Mouse (Mus musculus) lung, postnatal 0 days (tissue): ENCODE results near the gene Selenbp1. TPM values are rescaled to one million over a fixed set of nuclear protein-coding genes. Genes with fewer than 3 reads are reported as not detected.
"Not testable (repeated sequence)": the region's sequence is repeated elsewhere in the genome, so short reads cannot be mapped to it uniquely, and the experiment has no call there.

Experiments used
- ATAC-seq: fragments of 200-750 bp; cut with Nextera tagmentation; 2 replicates; pipeline ENCODE4 v1.8.0; 2017; ENCODE audit warnings: moderate library complexity
- DNase-seq: peaks from one replicate; pipeline ENCODE4 v3.0.0-alpha.2; 2016; ENCODE audit warnings: low spot score
- H3K27ac ChIP-seq: fragments of 300-500 bp; sonication (generic); 2 replicates; pipeline ENCODE4 v1.5.1; 2014; ENCODE audit warnings: antibody characterized with exemption, mild to moderate bottlenecking, low read length, mixed read lengths
- H3K27me3 ChIP-seq: fragments of 300-500 bp; sonication (generic); replicated peaks from 2 replicates; pipeline ENCODE4 v1.6.1; 2014; ENCODE audit warnings: low read length, mixed read lengths; ENCODE audit not compliant: insufficient read depth
- H3K36me3 ChIP-seq: fragments of 300-500 bp; sonication (generic); 2 replicates; pipeline ENCODE4 v1.6.1; 2014; ENCODE audit warnings: low read length, mixed read lengths; ENCODE audit not compliant: insufficient read depth
- H3K4me1 ChIP-seq: fragments of 300-500 bp; sonication (generic); 2 replicates; pipeline ENCODE4 v1.6.1; 2014; ENCODE audit warnings: antibody characterized with exemption, low read depth, low read length, mixed read lengths; ENCODE audit not compliant: insufficient read depth
- H3K4me2 ChIP-seq: fragments of 300-500 bp; sonication (generic); replicated peaks from 2 replicates; pipeline ENCODE4 v1.6.1; 2014; ENCODE audit warnings: low read depth, mild to moderate bottlenecking, low read length, moderate library complexity, mixed read lengths
- H3K4me3 ChIP-seq: fragments of 300-500 bp; sonication (generic); 2 replicates; pipeline ENCODE4 v1.5.1; 2014; ENCODE audit warnings: low read depth, low read length
- H3K9ac ChIP-seq: fragments of 300-500 bp; sonication (generic); replicated peaks from 2 replicates; pipeline ENCODE4 v1.6.1; 2014; ENCODE audit warnings: low read depth, mild to moderate bottlenecking
- H3K9me3 ChIP-seq: fragments of 300-500 bp; sonication (generic); 2 replicates; pipeline ENCODE4 v1.6.1; 2016; ENCODE audit warnings: low read length, mixed read lengths
- CTCF ChIP-seq: IDR thresholded peaks from 2 replicates; pipeline ENCODE4 v1.5.1; 2016; ENCODE audit warnings: antibody characterized with exemption, mild to moderate bottlenecking
- EP300 ChIP-seq: IDR thresholded peaks from 2 replicates; pipeline ENCODE4 v1.6.1; 2016; ENCODE audit warnings: antibody characterized with exemption, mild to moderate bottlenecking, control low read depth
- WGBS: fragments of 180-500 bp; shearing (Covaris S2); extraction: QIAGEN DNeasy Blood & Tissue Kit; methylation state at CpG from one replicate; pipeline ENCODE4 v1.1.7; 2014; 5-methylcytosine and 5-hydroxymethylcytosine counted together
- polyA plus RNA-seq: library from polyadenylated mRNA; unstranded; fragments of >200 nt; fragmentation: Nextera tagmentation; extraction: Ambion mirVana; gene quantifications from 2 replicates; pipeline ENCODE4 v1.2.1, GENCODE M21; 2015

Selenbp1 gene
- polyA plus RNA-seq, 1 experiment from 2014 or later, result 1,021 TPM

DNA sequence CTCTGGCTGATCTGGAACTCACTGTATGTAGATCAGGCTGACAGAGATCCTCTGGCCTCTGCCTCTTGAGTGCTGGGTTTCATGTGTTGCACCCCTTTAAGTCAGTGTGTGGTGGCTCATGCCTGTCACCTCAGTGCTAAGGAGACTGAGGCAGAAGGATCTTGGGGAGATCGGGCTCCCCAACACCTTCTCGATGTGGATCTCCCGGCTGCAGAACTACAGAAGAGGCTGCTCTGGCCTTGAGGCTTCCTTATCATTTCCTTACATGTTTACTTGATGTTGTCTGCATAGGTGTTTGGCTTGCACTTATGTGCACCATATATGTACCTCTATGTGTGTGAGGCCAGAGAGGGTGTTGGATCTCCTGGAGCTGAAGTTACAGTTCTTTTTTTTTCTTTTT lies 1.7 kb downstream of the Selenbp1 start:
- Histone ChIP-seq H3K27ac (peak overlapping the region; percentile 77), H3K4me3 (peak overlapping the region; percentile 24), H3K9ac (0 out of 2 replicates have a peak overlapping the region, but pooled peaks have one; percentile 19), H3K4me2 (peak overlapping the region; percentile 48)
- not testable (repeated sequence) for H3K4me1 ChIP-seq, H3K27me3 ChIP-seq, ATAC-seq, H3K9me3 ChIP-seq, DNase-seq, H3K36me3 ChIP-seq
- WGBS, result 73% methylated on average over 3 of the region's 3 CpGs

DNA sequence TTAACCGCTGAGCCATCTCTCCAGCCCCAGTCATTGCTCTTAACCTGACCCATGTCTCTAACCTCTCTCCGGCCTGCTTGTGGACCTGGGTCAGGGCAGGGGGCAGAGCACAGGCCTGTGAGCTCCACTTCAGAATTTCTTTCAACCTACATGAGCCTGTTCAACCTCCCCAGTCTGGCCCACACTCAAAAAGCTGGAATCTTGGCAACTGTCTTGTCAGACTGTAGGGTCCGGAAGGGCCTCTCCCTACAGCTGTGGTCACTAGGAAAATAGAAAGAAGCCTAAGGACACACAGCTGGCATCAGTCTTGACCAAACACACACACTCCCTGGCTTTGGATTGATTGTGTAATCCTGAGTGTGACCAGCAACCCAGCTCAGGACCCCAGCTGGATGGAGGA lies 2.5 kb downstream of the Selenbp1 start:
- not testable (repeated sequence) for H3K4me3 ChIP-seq, H3K4me1 ChIP-seq, H3K36me3 ChIP-seq, H3K9me3 ChIP-seq, H3K27me3 ChIP-seq, H3K9ac ChIP-seq
- WGBS, result 36% methylated on average over 3 of the region's 3 CpGs
- Histone ChIP-seq H3K27ac (peak overlapping the region; percentile 62; the same call in 1 of the 2 replicates), H3K4me2 (peak overlapping the region; percentile 48)
- peak; percentile 92 for DNase-seq
- peak; percentile 61; the same call in 1 of the 2 replicates for TF ChIP-seq EP300
- peak; percentile 55 for ATAC-seq

DNA sequence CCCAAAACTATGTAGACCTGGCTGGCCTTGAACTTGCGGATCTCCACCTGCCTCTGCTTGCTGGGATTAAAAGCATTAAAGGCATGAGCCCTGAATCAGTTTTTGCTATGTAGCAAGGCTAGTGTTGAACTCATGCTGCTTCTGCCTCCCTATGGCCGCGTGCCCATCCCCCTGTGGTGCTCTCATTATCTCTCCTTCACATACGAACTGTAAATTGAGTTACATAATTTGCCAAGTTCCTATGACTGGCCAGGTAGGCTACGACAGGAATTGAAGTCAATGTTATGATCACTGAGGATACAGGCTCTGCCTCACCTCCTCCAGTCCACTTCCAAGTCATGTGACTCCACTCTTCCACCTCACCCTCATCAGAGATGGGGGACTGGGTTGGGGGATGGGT lies 3.3 kb downstream of the Selenbp1 start:
- H3K4me1 ChIP-seq, H3K27me3 ChIP-seq, ATAC-seq, H3K9ac ChIP-seq, DNase-seq, H3K4me2 ChIP-seq, H3K4me3 ChIP-seq, H3K9me3 ChIP-seq, H3K36me3 ChIP-seq: not testable (repeated sequence)
- WGBS, result 74% methylated on average over 5 of the region's 5 CpGs
- H3K27ac ChIP-seq, result 0 out of 2 replicates have a peak overlapping the region, but pooled peaks have one; percentile 43

DNA sequence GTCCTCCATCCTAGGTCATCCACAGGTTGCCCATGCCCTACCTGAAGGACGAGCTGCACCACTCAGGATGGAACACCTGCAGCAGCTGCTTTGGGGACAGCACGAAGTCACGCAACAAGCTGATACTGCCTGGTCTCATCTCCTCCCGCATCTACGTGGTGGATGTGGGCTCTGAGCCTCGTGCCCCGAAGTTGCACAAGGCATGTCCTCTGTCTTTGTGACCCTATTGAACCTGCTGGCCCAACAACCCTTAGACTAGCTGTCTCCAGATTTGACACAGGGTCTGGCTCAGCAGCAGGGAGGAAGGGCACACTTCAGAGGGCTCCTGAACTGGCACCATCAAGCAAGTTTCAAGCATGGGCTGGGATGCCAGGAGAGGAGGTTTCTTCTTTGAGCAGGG lies 4.3 kb downstream of the Selenbp1 start:
- ATAC-seq, H3K4me3 ChIP-seq, H3K27ac ChIP-seq, H3K27me3 ChIP-seq, H3K4me1 ChIP-seq, DNase-seq, H3K9ac ChIP-seq, H3K4me2 ChIP-seq, H3K9me3 ChIP-seq, H3K36me3 ChIP-seq: not testable (repeated sequence)
- 81% methylated on average over 6 of the region's 7 CpGs for WGBS

DNA sequence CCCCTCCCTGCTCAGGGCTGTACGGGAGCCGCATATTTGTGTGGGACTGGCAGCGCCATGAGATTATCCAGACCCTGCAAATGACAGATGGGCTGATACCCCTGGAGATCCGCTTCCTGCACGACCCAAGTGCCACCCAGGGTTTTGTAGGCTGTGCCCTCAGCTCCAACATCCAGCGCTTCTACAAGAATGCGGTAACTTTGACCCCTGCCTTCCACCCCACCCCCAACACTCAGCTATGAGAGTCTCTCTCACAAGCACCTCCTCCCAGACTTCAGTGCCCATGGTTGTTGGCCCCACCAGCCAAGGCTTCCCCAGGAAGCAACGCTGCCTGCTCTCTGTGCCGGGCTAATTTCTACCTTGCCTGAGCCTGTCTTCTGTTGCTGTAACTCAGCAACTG lies 7.2 kb downstream of the Selenbp1 start:
- not testable (repeated sequence) for H3K4me1 ChIP-seq, H3K9ac ChIP-seq, ATAC-seq

DNA sequence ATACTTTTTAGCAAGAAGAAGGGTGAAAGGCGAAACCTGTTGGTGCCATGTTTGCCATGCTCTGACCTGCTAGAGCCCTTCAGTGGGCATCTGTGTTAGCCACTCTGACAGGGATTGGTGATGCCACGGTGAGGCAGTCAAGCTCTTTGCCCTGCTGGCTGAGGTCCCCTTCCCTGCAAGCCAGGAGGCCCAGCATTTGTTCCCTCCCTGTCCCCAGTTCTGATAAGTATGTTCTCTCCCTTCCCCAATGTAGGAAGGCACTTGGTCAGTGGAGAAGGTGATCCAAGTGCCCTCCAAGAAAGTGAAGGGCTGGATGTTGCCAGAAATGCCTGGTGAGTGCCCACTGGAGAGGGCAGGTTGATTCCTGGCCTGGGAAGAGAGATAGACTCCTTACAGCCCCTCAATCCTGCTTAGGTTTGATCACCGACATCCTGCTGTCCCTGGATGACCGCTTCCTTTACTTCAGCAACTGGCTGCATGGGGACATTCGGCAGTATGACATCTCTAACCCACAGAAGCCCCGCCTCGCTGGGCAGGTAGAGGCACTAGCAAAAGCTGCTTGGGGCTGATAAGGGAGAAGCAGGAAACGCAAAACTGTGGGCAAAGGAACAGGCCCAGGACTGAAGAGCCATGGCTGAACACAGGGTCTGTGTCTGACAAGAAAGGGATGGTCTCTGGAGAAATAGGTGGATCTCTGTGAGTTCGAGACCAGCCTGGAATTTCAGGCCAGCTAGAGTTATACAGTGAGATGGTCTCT lies 9.5 kb downstream of the Selenbp1 start:
- WGBS, result 54% methylated on average over 7 of the region's 9 CpGs
- not testable (repeated sequence) for H3K4me2 ChIP-seq, H3K36me3 ChIP-seq, H3K9me3 ChIP-seq, H3K4me3 ChIP-seq, H3K27ac ChIP-seq, H3K9ac ChIP-seq, H3K27me3 ChIP-seq, H3K4me1 ChIP-seq
- ATAC-seq (peak; percentile 65), DNase-seq (peak; percentile 32)

More for the DNA sequence above, 7.2 kb downstream of the Selenbp1 start:
- 49% methylated on average over 9 of the region's 9 CpGs for WGBS
- peak; percentile 44 for DNase-seq
- not testable (repeated sequence) for H3K27ac ChIP-seq, H3K4me2 ChIP-seq, H3K9me3 ChIP-seq, H3K4me3 ChIP-seq, H3K27me3 ChIP-seq, H3K36me3 ChIP-seq

DNA sequence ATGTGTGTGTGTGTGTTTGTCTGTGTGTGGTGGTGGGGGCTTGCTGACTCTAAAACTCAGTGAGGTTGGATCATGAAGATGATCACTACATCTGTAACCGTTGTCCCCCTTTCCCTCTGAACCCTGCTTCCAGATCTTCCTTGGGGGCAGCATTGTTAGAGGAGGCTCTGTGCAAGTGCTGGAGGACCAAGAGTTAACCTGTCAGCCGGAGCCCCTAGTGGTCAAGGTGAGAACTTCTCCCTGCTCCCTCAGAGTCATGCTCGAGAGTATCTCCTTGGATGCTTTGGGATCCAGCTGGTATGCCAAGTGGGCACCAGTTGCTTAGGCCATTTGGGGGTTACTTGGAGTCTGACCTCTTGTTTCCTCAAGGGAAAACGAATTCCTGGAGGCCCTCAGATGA lies 10.8 kb downstream of the Selenbp1 start:
- H3K36me3 ChIP-seq, H3K27me3 ChIP-seq, H3K27ac ChIP-seq, H3K4me1 ChIP-seq, H3K9me3 ChIP-seq, DNase-seq, H3K9ac ChIP-seq, H3K4me3 ChIP-seq, H3K4me2 ChIP-seq: not testable (repeated sequence)
- peak; percentile 49 for ATAC-seq
- WGBS, result 20% methylated on average over 3 of the region's 4 CpGs
- peak; percentile 68 for TF ChIP-seq CTCF
